In genomic region chr10:117392832-117393195, GRCm38 (mm10) we compare ENCODE assay signal across 7 mouse cellular contexts. TPM values are rescaled to one million over a fixed set of nuclear protein-coding genes. Genes with fewer than 3 reads are reported as not detected.
DNase-seq lines count a peak whose midpoint lies in the region; ATAC-seq and TF ChIP-seq lines count a peak whose summit lies in the region.

No protein-coding gene starts in this region.

- DNase-seq in hindbrain, embryonic 14.5 days (ENCODE audit: low spot score), result no peak
- DNase-seq in thymus, postnatal 4 days, result no peak
- no peak for DNase-seq in gastrocnemius, postnatal 25 days
- no peak for DNase-seq in gastrocnemius, adult 8-10 months (ENCODE audit: low spot score in 2 of 2)

- H3K27ac ChIP-seq in bone marrow, adult 2 months (ENCODE audit: control insufficient read depth, insufficient read depth, low read depth, low read length, poor library complexity), result no peak overlapping the region
- no peak overlapping the region for H3K27ac ChIP-seq in hindbrain, embryonic 14.5 days

- H3K4me1 ChIP-seq in bone marrow, adult 2 months (ENCODE audit: control insufficient read depth, insufficient read depth, low read length), result peaks cover 1% of the 10 kb centered on the region; the same call in 1 of the 2 replicates
- peaks cover 8% of the 10 kb centered on the region; the same call in 1 of the 2 replicates for H3K4me1 ChIP-seq in hindbrain, embryonic 14.5 days (replicated peaks; ENCODE audit: control insufficient read depth, insufficient read depth, low read length)
- H3K4me1 ChIP-seq in megakaryocyte, embryonic 14.5 days, result peaks cover 40% of the 10 kb centered on the region

- no peak for TF ChIP-seq CTCF in bone marrow, adult 2 months (IDR thresholded peaks at IDR 0.05; ENCODE audit: control insufficient read depth, insufficient read depth, low read length)

- H3K4me3 ChIP-seq in bone marrow, adult 2 months (replicated peaks; ENCODE audit: control insufficient read depth, low read depth, low read length), result peak overlapping the region; percentile 64
- H3K4me3 ChIP-seq in hindbrain, embryonic 14.5 days (replicated peaks; ENCODE audit: low read length), result peak overlapping the region; percentile 24
- peak overlapping the region; percentile 90 for H3K4me3 ChIP-seq in megakaryocyte, embryonic 14.5 days (replicated peaks)

- WGBS in bone marrow, adult 2 months, result under 1% methylated on average over 6 of the region's 6 CpGs
- 18% methylated on average over 6 of the region's 6 CpGs for WGBS in hindbrain, embryonic 14.5 days

- no peak overlapping the region for H3K9ac ChIP-seq in hindbrain, embryonic 14.5 days

- H3K27me3 ChIP-seq in hindbrain, embryonic 14.5 days (ENCODE audit: control insufficient read depth, insufficient read depth, low read length), result no peaks in the 10 kb centered on the region
- H3K27me3 ChIP-seq in megakaryocyte, embryonic 14.5 days (replicated peaks), result no peaks in the 10 kb centered on the region

- no peak for TF ChIP-seq POLR2A in bone marrow, adult 2 months (IDR thresholded peaks at IDR 0.05; ENCODE audit: borderline replicate concordance, control insufficient read depth, low read depth, low read length)

- H3K9me3 ChIP-seq in hindbrain, embryonic 14.5 days (ENCODE audit: control insufficient read depth, low read length), result no peaks in the 10 kb centered on the region
- H3K9me3 ChIP-seq in megakaryocyte, embryonic 14.5 days, result no peaks in the 10 kb centered on the region

- H3K36me3 ChIP-seq in hindbrain, embryonic 14.5 days (replicated peaks; ENCODE audit: control insufficient read depth, insufficient read depth), result no peaks in the 10 kb centered on the region
- no peaks in the 10 kb centered on the region for H3K36me3 ChIP-seq in megakaryocyte, embryonic 14.5 days (replicated peaks; ENCODE audit: low read length)

- peak; percentile 22 for ATAC-seq in CD4-positive, CD25-positive, alpha-beta regulatory T cell, adult 4 months
- no peak; the same call in 1 of the 2 replicates for ATAC-seq in hindbrain, embryonic 14.5 days (ENCODE audit: low FRiP score)

- H3K4me2 ChIP-seq in hindbrain, embryonic 14.5 days (replicated peaks), result peak overlapping the region; percentile 54

RNA-seq across cellular contexts. Expression of gene Cpsf6, which starts 13.0 kb away (rescaled TPM):
- 100 to 1,000 TPM; 116 to 124 TPM for polyA plus RNA-seq in CD4-positive, CD25-positive, alpha-beta regulatory T cell, adult 4 months (2017; shearing (Covaris generic))
- polyA plus RNA-seq in bone marrow, adult 2 months (2011; ENCODE audit: insufficient read depth, insufficient read length, low replicate concordance, missing spikeins), result 48.0 and 64.9 TPM in 2 replicates
- polyA plus RNA-seq in hindbrain, embryonic 14.5 days (2014; fragmentation: Nextera tagmentation; extraction: Ambion mirVana), result 152 and 168 TPM in 2 replicates
- 77.6 and 434 TPM in 2 replicates for polyA plus RNA-seq in megakaryocyte, embryonic 14.5 days (2012; ENCODE audit: insufficient read depth, low replicate concordance)
- 10 to 100 TPM; 21.6 to 24.2 TPM for total RNA-seq in gastrocnemius, postnatal 25 days (2021)
- 10 to 100 TPM; 16.8 to 22.6 (median 18.5) TPM for total RNA-seq in gastrocnemius, adult 8-10 months (2022)

Comparison
In these comparisons a context has a peak if more than half of its experiments do, and no peak if none do; other contexts are left out.
1. H3K4me3 ChIP-seq: peak in every context shown above with its lines; median percentile 90 in megakaryocyte, embryonic 14.5 days; 64 in bone marrow, adult 2 months; 24 in hindbrain, embryonic 14.5 days.